Mouse (Mus musculus): ENCODE data around the gene Aoc3.
"Not testable (repeated sequence)": the region's sequence is repeated elsewhere in the genome, so short reads cannot be mapped to it uniquely, and the experiment has no call there.

Gene Aoc3

GRCm38 (mm10) chr11:101330371-101330924 lies at the start of gene Aoc3:
TSS of gene Aoc3 (plus strand) at chr11:101330605.
- no peak for DNase-seq (ENCODE audit: low read depth, low spot score)

- DNase-seq (ENCODE audit: low read depth, low spot score), result no peak
These were observed 49.6 kb upstream of the Aoc3 start for GRCm38 (mm10) chr11:101280837-101281236.

- DNase-seq (ENCODE audit: low read depth, low spot score), result no peak
These were observed 47.5 kb upstream of the Aoc3 start for GRCm38 (mm10) chr11:101282896-101283295.

GRCm38 (mm10) chr11:101283805-101284204 lies 46.6 kb upstream of the Aoc3 start:
- no peak for DNase-seq (ENCODE audit: low read depth, low spot score)

GRCm38 (mm10) chr11:101287306-101287705 lies 43.1 kb upstream of the Aoc3 start:
- no peak for DNase-seq (ENCODE audit: low read depth, low spot score)

- no peak for DNase-seq (ENCODE audit: low read depth, low spot score)
These were observed 39.2 kb upstream of the Aoc3 start for GRCm38 (mm10) chr11:101291231-101291630.

- no peak for DNase-seq (ENCODE audit: low read depth, low spot score)
These were observed 35.2 kb upstream of the Aoc3 start for GRCm38 (mm10) chr11:101295191-101295590.

GRCm38 (mm10) chr11:101300881-101301280 lies 29.5 kb upstream of the Aoc3 start:
- DNase-seq (ENCODE audit: low read depth, low spot score), result peak; percentile 53

GRCm38 (mm10) chr11:101301299-101302003 lies 29.0 kb upstream of the Aoc3 start:
- no peak for DNase-seq (ENCODE audit: low read depth, low spot score)

- peak; percentile 97 for DNase-seq (ENCODE audit: low read depth, low spot score)
These were observed 28.2 kb upstream of the Aoc3 start, which contains the start of gene Becn1 for GRCm38 (mm10) chr11:101302004-101302798. TSS of gene Becn1 (minus strand) at chr11:101302286.

GRCm38 (mm10) chr11:101307744-101308143 lies 22.7 kb upstream of the Aoc3 start:
- peak; percentile 82 for DNase-seq (ENCODE audit: low read depth, low spot score)

GRCm38 (mm10) chr11:101311083-101311482 lies 19.3 kb upstream of the Aoc3 start:
- no peak for DNase-seq (ENCODE audit: low read depth, low spot score)

GRCm38 (mm10) chr11:101312150-101312549 lies 18.3 kb upstream of the Aoc3 start:
- no peak for DNase-seq (ENCODE audit: low read depth, low spot score)

GRCm38 (mm10) chr11:101314567-101314966 lies 15.8 kb upstream of the Aoc3 start:
- no peak for DNase-seq (ENCODE audit: low read depth, low spot score)

GRCm38 (mm10) chr11:101315082-101315650 lies 15.2 kb upstream of the Aoc3 start:
- no peak for DNase-seq (ENCODE audit: low read depth, low spot score)

- peak; percentile 95 for DNase-seq (ENCODE audit: low read depth, low spot score)
These were observed 14.5 kb upstream of the Aoc3 start, which contains the start of gene Psme3 for GRCm38 (mm10) chr11:101315665-101316500. TSS of gene Psme3 (plus strand) at chr11:101316213.

GRCm38 (mm10) chr11:101316501-101316917 lies 13.9 kb upstream of the Aoc3 start:
- DNase-seq (ENCODE audit: low read depth, low spot score), result peak; percentile 29

- peak; percentile 86 for DNase-seq (ENCODE audit: low read depth, low spot score)
These were observed 6.8 kb upstream of the Aoc3 start for GRCm38 (mm10) chr11:101323609-101324008.

- DNase-seq (ENCODE audit: low read depth, low spot score), result no peak
These were observed 5.6 kb upstream of the Aoc3 start, which contains the start of gene Aoc2 for GRCm38 (mm10) chr11:101324763-101325162. TSS of gene Aoc2 (plus strand) at chr11:101325063.

- DNase-seq (ENCODE audit: low read depth, low spot score), result not testable (repeated sequence)
These were observed 5.2 kb upstream of the Aoc3 start for GRCm38 (mm10) chr11:101325201-101325600.

GRCm38 (mm10) chr11:101326147-101326546 lies 4.3 kb upstream of the Aoc3 start:
- DNase-seq (ENCODE audit: low read depth, low spot score), result no peak

All from ZHBTc4 (cell line).